In the genomic region with DNA sequence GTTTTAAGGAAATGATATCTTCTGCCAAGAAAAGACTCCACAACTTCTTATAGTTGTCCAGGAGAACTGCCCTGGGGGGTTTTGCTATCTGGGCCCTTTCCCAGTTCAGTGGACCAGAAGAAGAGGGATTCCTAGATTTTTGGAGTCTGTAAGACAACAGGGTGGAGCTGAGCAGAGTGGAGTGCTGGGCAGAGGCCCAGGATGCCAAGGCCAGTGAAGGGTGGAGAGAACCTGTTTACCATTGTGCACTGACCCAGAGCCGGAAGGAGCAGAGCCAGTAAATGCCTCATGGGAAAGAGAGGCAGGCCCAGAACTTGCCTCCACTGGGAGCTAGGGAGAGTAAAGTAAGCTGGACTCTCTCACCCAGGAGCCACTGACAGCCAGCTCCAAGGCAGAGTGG, we compare ENCODE assay signal across 13 mouse cellular contexts. TPM values are rescaled to one million over a fixed set of nuclear protein-coding genes. Genes with fewer than 3 reads are reported as not detected.
A peak's percentile ranks its signal among the peaks of the same experiment; 100 is the strongest.
DNase-seq lines count a peak whose midpoint lies in the region; ATAC-seq lines count a peak whose summit lies in the region.
"Had no signal": no experiment of that assay in that cellular context is flagged by ENCODE, and none has a peak within 500 bp of the region (broad histone marks: within the 10 kb centered on the region; RNA-seq: fewer than 3 reads in every experiment).

No protein-coding gene starts in this region.

- H3K4me3 ChIP-seq in hindbrain, embryonic 16.5 days (ENCODE audit: low read length): no peak overlapping the region
- H3K4me3 ChIP-seq in hindbrain, embryonic 12.5 days: no peak overlapping the region
- H3K4me3 ChIP-seq in lung, embryonic 16.5 days (ENCODE audit: low read length): no peak overlapping the region
- H3K4me3 ChIP-seq: heart, embryonic 13.5 days; limb, embryonic 10.5 days had no signal

- H3K4me2 ChIP-seq in hindbrain, embryonic 16.5 days (ENCODE audit: low read length): no peak overlapping the region
- no peak overlapping the region for H3K4me2 ChIP-seq in hindbrain, embryonic 12.5 days (replicated peaks)
- no peak overlapping the region for H3K4me2 ChIP-seq in lung, embryonic 16.5 days (ENCODE audit: low read depth, low read length)
- H3K4me2 ChIP-seq: heart, embryonic 13.5 days had no signal

- H3K27ac ChIP-seq in hindbrain, embryonic 16.5 days (ENCODE audit: low read depth, low read length): no peak overlapping the region
- H3K27ac ChIP-seq in hindbrain, embryonic 12.5 days: no peak overlapping the region
- peak overlapping the region; percentile 45 for H3K27ac ChIP-seq in lung, embryonic 16.5 days (ENCODE audit: low read length)
- H3K27ac ChIP-seq: heart, embryonic 13.5 days; limb, embryonic 10.5 days had no signal

- H3K27me3 ChIP-seq in hindbrain, embryonic 16.5 days (replicated peaks; ENCODE audit: control insufficient read depth, insufficient read depth, low read length): no peaks in the 10 kb centered on the region
- no peaks in the 10 kb centered on the region for H3K27me3 ChIP-seq in hindbrain, embryonic 12.5 days
- no peaks in the 10 kb centered on the region for H3K27me3 ChIP-seq in lung, embryonic 16.5 days (ENCODE audit: control insufficient read depth, insufficient read depth, low read depth, low read length)
- H3K27me3 ChIP-seq: CH12.LX; heart, embryonic 13.5 days had no signal

- H3K4me1 ChIP-seq in hindbrain, embryonic 16.5 days (ENCODE audit: control insufficient read depth, insufficient read depth, low read depth, low read length): peaks cover 3% of the 10 kb centered on the region; the same call in 1 of the 2 replicates
- H3K4me1 ChIP-seq in hindbrain, embryonic 12.5 days: no peaks in the 10 kb centered on the region
- H3K4me1 ChIP-seq in lung, embryonic 16.5 days (replicated peaks; ENCODE audit: control insufficient read depth, insufficient read depth, low read length): peaks cover 14% of the 10 kb centered on the region
- H3K4me1 ChIP-seq: limb, embryonic 10.5 days had no signal

- peak; percentile 40; the same call in 1 of the 2 replicates for ATAC-seq in hindbrain, embryonic 16.5 days
- no peak for ATAC-seq in hindbrain, embryonic 12.5 days (ENCODE audit: low FRiP score)
- peak; percentile 41; the same call in 1 of the 2 replicates for ATAC-seq in lung, embryonic 16.5 days (ENCODE audit: low read depth)

- peak; percentile 85 for DNase-seq in NIH3T3 (ENCODE audit: low read depth)
- peak; percentile 95 for DNase-seq in kidney, adult 11 months
- DNase-seq in layer of hippocampus, postnatal 25 days (ENCODE audit: extremely low spot score in 1 of 2, low spot score in 1 of 2): no peak
- DNase-seq in c-Kit-positive CD71-positive TER-119-positive erythroid progenitor cells, embryonic 14.5 days (ENCODE audit: low spot score): no peak
- no peak for DNase-seq in layer of hippocampus, adult 9-11 months
- DNase-seq: cerebellum, adult 18-20 months had no signal

- H3K9ac ChIP-seq in hindbrain, embryonic 16.5 days (ENCODE audit: low read depth, low read length): no peak overlapping the region
- no peak overlapping the region for H3K9ac ChIP-seq in hindbrain, embryonic 12.5 days
- H3K9ac ChIP-seq in lung, embryonic 16.5 days (ENCODE audit: low read length): no peak overlapping the region
- H3K9ac ChIP-seq: heart, embryonic 13.5 days had no signal

- H3K9me3 ChIP-seq in hindbrain, embryonic 16.5 days (ENCODE audit: control insufficient read depth, low read length): no peaks in the 10 kb centered on the region
- no peaks in the 10 kb centered on the region for H3K9me3 ChIP-seq in hindbrain, embryonic 12.5 days (replicated peaks)
- H3K9me3 ChIP-seq in lung, embryonic 16.5 days (ENCODE audit: control insufficient read depth, low read length): no peaks in the 10 kb centered on the region
- H3K9me3 ChIP-seq: heart, embryonic 13.5 days; limb, embryonic 10.5 days had no signal

- WGBS in hindbrain, embryonic 16.5 days: 64% methylated on average over 1 of the region's 1 CpGs
- 76% methylated on average over 1 of the region's 1 CpGs for WGBS in hindbrain, embryonic 12.5 days
- 69% methylated on average over 1 of the region's 1 CpGs for WGBS in lung, embryonic 16.5 days

- H3K36me3 ChIP-seq in hindbrain, embryonic 16.5 days (ENCODE audit: control insufficient read depth, insufficient read depth, low read length): no peaks in the 10 kb centered on the region
- H3K36me3 ChIP-seq in hindbrain, embryonic 12.5 days: no peaks in the 10 kb centered on the region
- H3K36me3 ChIP-seq in lung, embryonic 16.5 days (ENCODE audit: control insufficient read depth, insufficient read depth, low read length): no peaks in the 10 kb centered on the region
- H3K36me3 ChIP-seq: heart, embryonic 13.5 days; limb, embryonic 10.5 days had no signal

RNA-seq across cellular contexts. Expression of gene Tbc1d10a, which starts 11.1 kb away (rescaled TPM):
- polyA plus RNA-seq in hindbrain, embryonic 16.5 days (2015; fragmentation: Nextera tagmentation; extraction: Ambion mirVana): 37.6 and 41.0 TPM in 2 replicates
- 28.5 and 29.2 TPM in 2 replicates for polyA plus RNA-seq in hindbrain, embryonic 12.5 days (2016; fragmentation: Nextera tagmentation; extraction: Ambion mirVana)
- 30.5 and 34.3 TPM in 2 replicates for polyA plus RNA-seq in lung, embryonic 16.5 days (2015; fragmentation: Nextera tagmentation; extraction: Ambion mirVana)
- 10 to 100 TPM; 29.2 to 32.7 TPM for total RNA-seq in layer of hippocampus, postnatal 25 days (2021)

RNA-seq across cellular contexts. Expression of gene Castor1, which starts 20.3 kb away (rescaled TPM):
- polyA plus RNA-seq in hindbrain, embryonic 16.5 days (2015; fragmentation: Nextera tagmentation; extraction: Ambion mirVana): 6.7 and 7.4 TPM in 2 replicates
- polyA plus RNA-seq in hindbrain, embryonic 12.5 days (2016; fragmentation: Nextera tagmentation; extraction: Ambion mirVana): 3.1 and 3.6 TPM in 2 replicates
- polyA plus RNA-seq in lung, embryonic 16.5 days (2015; fragmentation: Nextera tagmentation; extraction: Ambion mirVana): 6.5 and 9.1 TPM in 2 replicates
- 1 to 10 TPM; 6.0 to 6.1 TPM for total RNA-seq in layer of hippocampus, postnatal 25 days (2021)

RNA-seq across cellular contexts. Expression of gene Sf3a1, which starts 37.5 kb away (rescaled TPM):
- 38.7 and 52.4 TPM in 2 replicates for polyA plus RNA-seq in hindbrain, embryonic 16.5 days (2015; fragmentation: Nextera tagmentation; extraction: Ambion mirVana)
- polyA plus RNA-seq in hindbrain, embryonic 12.5 days (2016; fragmentation: Nextera tagmentation; extraction: Ambion mirVana): 72.0 and 77.6 TPM in 2 replicates
- polyA plus RNA-seq in lung, embryonic 16.5 days (2015; fragmentation: Nextera tagmentation; extraction: Ambion mirVana): 42.1 and 48.9 TPM in 2 replicates
- 10 to 100 TPM; 68.8 to 69.2 TPM for total RNA-seq in layer of hippocampus, postnatal 25 days (2021)

RNA-seq across cellular contexts. Expression of gene Ccdc157, which starts 37.6 kb away (rescaled TPM):
- 9.1 and 10.9 TPM in 2 replicates for polyA plus RNA-seq in hindbrain, embryonic 16.5 days (2015; fragmentation: Nextera tagmentation; extraction: Ambion mirVana)
- polyA plus RNA-seq in hindbrain, embryonic 12.5 days (2016; fragmentation: Nextera tagmentation; extraction: Ambion mirVana): 9.6 and 10.4 TPM in 2 replicates
- 9.2 and 11.4 TPM in 2 replicates for polyA plus RNA-seq in lung, embryonic 16.5 days (2015; fragmentation: Nextera tagmentation; extraction: Ambion mirVana)
- total RNA-seq in layer of hippocampus, postnatal 25 days (2021): 10 to 100 TPM; 10.7 to 10.9 TPM

RNA-seq across cellular contexts. Expression of gene Osm, which starts 38.5 kb away (rescaled TPM):
- not detected in 2 replicates for polyA plus RNA-seq in hindbrain, embryonic 16.5 days (2015; fragmentation: Nextera tagmentation; extraction: Ambion mirVana)
- polyA plus RNA-seq in hindbrain, embryonic 12.5 days (2016; fragmentation: Nextera tagmentation; extraction: Ambion mirVana): not detected in 2 replicates
- 0.25 and 0.28 TPM in 2 replicates for polyA plus RNA-seq in lung, embryonic 16.5 days (2015; fragmentation: Nextera tagmentation; extraction: Ambion mirVana)
- total RNA-seq in layer of hippocampus, postnatal 25 days (2021): under 1 TPM in 1 of 2 experiments, not detected in 1; 0.12 TPM
- polyA plus RNA-seq: embryonic facial prominence, embryonic 11.5 days; heart, embryonic 13.5 days; limb, embryonic 10.5 days had no signal

Comparison
In these comparisons a context has a peak if more than half of its experiments do, and no peak if none do; other contexts are left out.
1. DNase-seq: peak in NIH3T3 (single experiment) and kidney, adult 11 months (single experiment); none in layer of hippocampus, postnatal 25 days (0 of 2), c-Kit-positive CD71-positive TER-119-positive erythroid progenitor cells, embryonic 14.5 days (single experiment) and layer of hippocampus, adult 9-11 months (single experiment).